Mouse (Mus musculus): ENCODE measurements around the gene Shroom1.

DNA sequence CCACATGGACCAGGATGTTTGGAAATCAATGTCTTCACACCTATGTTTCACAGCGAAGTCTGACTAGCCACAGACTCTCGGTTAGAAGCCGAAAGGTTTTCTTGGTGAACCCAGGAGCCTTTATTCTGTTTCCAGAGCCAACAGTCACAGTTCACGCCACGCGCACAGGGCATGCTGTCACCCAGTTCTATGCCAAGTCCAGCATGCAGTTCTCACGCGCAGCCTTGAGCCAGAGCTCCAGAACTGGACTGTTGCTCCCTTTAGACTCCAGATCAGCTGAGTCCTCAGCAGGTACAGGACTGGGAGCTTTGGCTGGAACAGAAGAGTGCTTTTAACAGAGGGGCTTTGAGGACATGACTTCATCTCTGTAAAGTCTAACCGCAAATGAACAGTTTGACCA, 4.6 kb upstream of the Shroom1 start:
- TF ChIP-seq CTCF (IDR thresholded peaks at IDR 0.05; ENCODE audit: low read depth, low read length) (no peak), POLR2A (IDR thresholded peaks at IDR 0.05; ENCODE audit: borderline replicate concordance, low read depth, low read length) (no peak)
